Mouse (Mus musculus): ENCODE results near the gene Myadm.

GRCm38 (mm10) chr7:3288976-3289970 is at the start of gene Myadm, which contains the start of gene Prkcg:
- TF ChIP-seq POLR2A (IDR thresholded peaks at IDR 0.05; ENCODE audit: low read depth, low read length) (no peak), CTCF (conservative IDR thresholded peaks at IDR 0.05; ENCODE audit: insufficient read depth, insufficient read length, low read depth, low read length) (no peak)

All from kidney, adult 2 months (tissue).